Mouse (Mus musculus) limb, embryonic 14.5 days (tissue): Measurements from ENCODE around the gene Tnni1. TPM values are rescaled to one million over a fixed set of nuclear protein-coding genes. Genes with fewer than 3 reads are reported as not detected.

Source experiments
- ATAC-seq: fragments of 200-750 bp; cut with Nextera tagmentation; 2 replicates; pipeline ENCODE4 v1.8.0; 2017; ENCODE audit warnings: low read depth, moderate number of reproducible peaks, moderate TSS enrichment; ENCODE audit not compliant: low FRiP score
- DNase-seq: peaks from one replicate; pipeline ENCODE4 v3.0.0-alpha.2; 2015; ENCODE audit warnings: low spot score
- H3K27ac ChIP-seq: fragments of 300-500 bp; sonication (generic); replicated peaks from 2 replicates; pipeline ENCODE4 v1.5.1; 2014; ENCODE audit warnings: low read depth, mild to moderate bottlenecking, low read length, moderate library complexity, mixed read lengths
- H3K27me3 ChIP-seq: fragments of 300-500 bp; sonication (generic); 2 replicates; pipeline ENCODE4 v1.6.1; 2014; ENCODE audit warnings: low read length, mixed read lengths; ENCODE audit not compliant: control insufficient read depth, insufficient read depth
- H3K36me3 ChIP-seq: fragments of 300-500 bp; sonication (generic); 2 replicates; pipeline ENCODE4 v1.6.1; 2014; ENCODE audit warnings: mild to moderate bottlenecking, low read length, moderate library complexity, mixed read lengths; ENCODE audit not compliant: control insufficient read depth, insufficient read depth
- H3K4me1 ChIP-seq: fragments of 300-500 bp; sonication (generic); 2 replicates; pipeline ENCODE4 v1.6.1; 2014; ENCODE audit warnings: antibody characterized with exemption, low read length, mixed read lengths; ENCODE audit not compliant: control insufficient read depth, insufficient read depth
- H3K4me2 ChIP-seq: fragments of 300-500 bp; sonication (generic); replicated peaks from 2 replicates; pipeline ENCODE4 v1.6.1; 2014; ENCODE audit warnings: low read depth, mild to moderate bottlenecking, low read length, moderate library complexity; ENCODE audit not compliant: severe bottlenecking
- H3K4me3 ChIP-seq: fragments of 300-500 bp; sonication (generic); replicated peaks from 2 replicates; pipeline ENCODE4 v1.5.1; 2014; ENCODE audit warnings: low read length
- H3K9ac ChIP-seq: fragments of 300-500 bp; sonication (generic); 2 replicates; pipeline ENCODE4 v1.6.1; 2014; ENCODE audit warnings: mild to moderate bottlenecking, low read depth, low read length, moderate library complexity; ENCODE audit not compliant: severe bottlenecking
- H3K9me3 ChIP-seq: fragments of 300-500 bp; sonication (generic); 2 replicates; pipeline ENCODE4 v1.6.1; 2016; ENCODE audit warnings: low read length; ENCODE audit not compliant: control insufficient read depth
- POLR2A ChIP-seq: fragments of 200-500 bp; IDR thresholded peaks from 2 replicates; pipeline ENCODE4 v1.8.0; 2012; ENCODE audit warnings: inconsistent platforms, mild to moderate bottlenecking, moderate library complexity, borderline replicate concordance; ENCODE audit not compliant: insufficient read depth, insufficient read length; ENCODE audit errors: extremely low read depth
- WGBS: fragments of 180-500 bp; shearing (Covaris S2); extraction: QIAGEN DNeasy Blood & Tissue Kit; methylation state at CpG from one replicate; pipeline ENCODE4 v1.1.7; 2014; 5-methylcytosine and 5-hydroxymethylcytosine counted together
- polyA plus RNA-seq, 2 experiments: library from polyadenylated mRNA; depleted of rRNA in 1 of 2; stranded (reverse) in 1 of 2; unstranded in 1 of 2; fragments of >200 nt; fragmentation: Nextera tagmentation in 1 of 2; extraction: Ambion mirVana in 1 of 2; gene quantifications; 2 replicates each; pipeline versions ENCODE4 v1.2.1 to v1.2.3; 2012 to 2014

Gene Tnni1
- polyA plus RNA-seq, 2 experiments, result 357 to 419 TPM

DNA sequence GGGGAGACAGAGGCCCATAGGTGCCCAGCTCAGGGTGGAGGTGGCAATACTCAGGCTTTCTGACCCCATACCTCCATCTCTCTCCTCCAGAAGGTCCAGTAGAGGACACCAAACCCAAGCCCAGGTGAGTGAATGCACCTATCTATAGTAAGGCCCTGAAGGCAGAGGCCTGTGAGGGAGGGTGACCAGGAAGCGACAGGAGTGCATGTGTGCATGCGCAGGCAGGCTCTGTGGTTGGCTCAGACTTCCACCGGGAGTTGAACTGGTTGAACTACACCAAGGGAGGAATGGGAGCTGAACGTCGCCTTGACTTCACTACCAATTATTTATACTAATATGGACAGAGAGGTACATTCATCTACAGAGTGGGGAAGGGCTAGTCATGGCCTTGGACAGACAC is 67.4 kb downstream of the Tnni1 start:
- Histone ChIP-seq H3K27me3 (no peaks in the 10 kb centered on the region), H3K4me2 (no peak overlapping the region), H3K4me1 (no peaks in the 10 kb centered on the region), H3K4me3 (no peak overlapping the region), H3K9me3 (no peaks in the 10 kb centered on the region), H3K36me3 (no peaks in the 10 kb centered on the region), H3K9ac (no peak overlapping the region), H3K27ac (no peak overlapping the region)
- TF ChIP-seq POLR2A, result no peak
- ATAC-seq (no peak), DNase-seq (no peak)
- WGBS, result 76% methylated on average over 5 of the region's 5 CpGs

DNA sequence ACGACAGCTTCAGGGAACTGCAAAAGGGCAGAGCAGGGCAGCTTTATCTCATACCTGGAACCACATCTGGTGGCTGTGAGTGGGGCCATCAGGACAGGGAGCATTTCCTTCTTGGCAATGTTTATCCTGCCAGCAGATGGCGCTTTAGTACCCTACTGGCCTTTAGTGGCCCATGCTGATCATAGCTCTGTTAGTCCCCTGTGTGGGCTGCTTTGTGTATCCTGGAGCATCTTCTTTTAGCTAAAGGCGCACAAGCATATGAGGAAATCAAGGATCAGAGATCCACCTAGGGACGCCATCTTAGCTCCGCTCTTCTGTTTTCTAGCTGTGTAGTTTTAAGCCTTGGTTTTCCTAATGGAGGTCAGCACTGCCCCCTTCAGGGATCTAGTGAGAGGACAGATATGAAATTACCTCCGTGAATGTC is 67.9 kb downstream of the Tnni1 start:
- Histone ChIP-seq H3K4me2 (no peak overlapping the region), H3K27me3 (no peaks in the 10 kb centered on the region), H3K36me3 (no peaks in the 10 kb centered on the region), H3K4me3 (no peak overlapping the region), H3K27ac (no peak overlapping the region), H3K4me1 (no peaks in the 10 kb centered on the region), H3K9me3 (no peaks in the 10 kb centered on the region), H3K9ac (no peak overlapping the region)
- ATAC-seq (no peak), DNase-seq (no peak)
- no peak for TF ChIP-seq POLR2A
- 29% methylated on average over 6 of the region's 6 CpGs for WGBS

DNA sequence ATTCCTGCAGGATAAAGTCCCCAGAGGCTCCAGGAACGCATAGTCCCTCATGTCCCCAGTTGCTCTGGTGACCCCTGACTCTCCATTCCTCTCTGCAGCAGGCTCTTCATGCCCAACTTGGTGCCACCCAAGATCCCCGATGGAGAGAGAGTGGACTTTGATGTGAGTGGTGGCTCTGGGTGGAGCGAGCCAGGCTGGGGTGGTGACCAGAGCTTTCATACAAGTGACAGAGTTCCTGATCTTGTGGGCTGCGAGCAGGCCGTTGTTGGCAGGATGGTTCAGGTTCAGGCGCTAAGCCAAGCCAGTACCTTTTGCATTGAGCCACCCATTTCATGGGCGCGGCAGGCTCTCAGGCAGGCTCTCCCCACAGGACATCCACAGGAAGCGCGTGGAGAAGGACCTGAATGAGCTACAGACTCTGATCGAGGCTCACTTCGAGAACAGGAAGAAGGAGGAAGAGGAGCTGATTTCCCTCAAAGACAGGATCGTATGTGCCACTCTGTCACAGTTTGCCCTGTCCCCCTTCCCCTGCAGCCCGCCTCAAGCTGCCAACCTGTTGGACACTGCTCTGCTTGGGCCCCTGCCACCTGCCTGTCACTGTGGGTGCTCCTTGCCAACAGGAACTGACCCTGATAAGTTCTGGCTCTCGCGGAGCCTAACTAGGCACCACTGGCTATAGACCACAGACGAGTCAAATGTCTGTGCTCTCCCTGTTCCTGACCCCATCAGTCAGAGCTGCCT is 68.5 kb downstream of the Tnni1 start:
- no peak for TF ChIP-seq POLR2A

DNA sequence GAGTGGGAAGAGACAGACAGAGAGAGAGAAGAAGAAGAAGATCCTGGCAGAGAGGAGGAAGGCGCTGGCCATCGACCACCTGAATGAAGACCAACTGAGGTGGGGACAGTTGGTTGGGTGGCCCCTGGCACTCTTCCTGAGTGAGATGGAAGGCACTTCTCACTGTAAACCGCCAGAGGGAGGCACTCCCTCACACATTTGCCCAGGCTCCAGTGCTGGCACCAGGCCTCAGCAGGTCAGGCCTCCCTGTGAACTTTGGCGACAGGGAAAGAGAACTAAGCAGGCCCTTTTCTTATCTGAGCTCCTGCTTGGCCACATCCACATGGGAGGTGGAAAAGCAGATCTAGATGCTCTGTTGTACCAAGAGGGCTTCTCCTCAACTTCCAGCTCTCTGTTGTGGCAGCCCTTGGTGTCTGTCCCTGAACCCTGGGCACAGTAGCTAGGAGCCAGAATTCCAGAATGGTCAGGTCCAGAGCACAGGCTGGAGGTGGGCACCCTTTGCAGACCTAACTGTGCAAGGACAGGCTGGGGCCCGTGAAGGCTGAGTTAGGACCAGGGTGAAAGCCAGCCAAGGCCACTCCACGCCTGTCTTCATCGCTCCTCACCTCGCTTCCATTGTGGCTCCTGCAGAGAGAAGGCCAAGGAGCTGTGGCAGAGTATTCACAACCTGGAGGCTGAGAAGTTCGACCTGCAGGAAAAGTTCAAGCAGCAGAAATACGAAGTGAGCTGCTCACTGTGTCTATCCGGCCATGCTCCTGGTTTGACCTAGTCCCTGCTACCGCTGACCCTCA is 71.7 kb downstream of the Tnni1 start:
- Histone ChIP-seq H3K27ac (no peak overlapping the region), H3K36me3 (no peaks in the 10 kb centered on the region), H3K4me2 (no peak overlapping the region), H3K9ac (no peak overlapping the region), H3K9me3 (no peaks in the 10 kb centered on the region), H3K4me3 (no peak overlapping the region), H3K4me1 (0 out of 2 replicates have a peak, but pooled peaks cover 3% of the 10 kb centered on the region), H3K27me3 (no peaks in the 10 kb centered on the region)
- no peak for ATAC-seq
- no peak for DNase-seq
- WGBS, result 71% methylated on average over 12 of the region's 12 CpGs
- TF ChIP-seq POLR2A, result no peak

More for the DNA sequence above, 68.5 kb downstream of the Tnni1 start:
- Histone ChIP-seq H3K27ac (no peak overlapping the region), H3K27me3 (no peaks in the 10 kb centered on the region), H3K9ac (no peak overlapping the region), H3K36me3 (no peaks in the 10 kb centered on the region), H3K9me3 (no peaks in the 10 kb centered on the region), H3K4me1 (0 out of 2 replicates have a peak, but pooled peaks cover 3% of the 10 kb centered on the region), H3K4me2 (no peak overlapping the region), H3K4me3 (no peak overlapping the region)
- ATAC-seq, result no peak
- no peak for DNase-seq
- 85% methylated on average over 17 of the region's 17 CpGs for WGBS

DNA sequence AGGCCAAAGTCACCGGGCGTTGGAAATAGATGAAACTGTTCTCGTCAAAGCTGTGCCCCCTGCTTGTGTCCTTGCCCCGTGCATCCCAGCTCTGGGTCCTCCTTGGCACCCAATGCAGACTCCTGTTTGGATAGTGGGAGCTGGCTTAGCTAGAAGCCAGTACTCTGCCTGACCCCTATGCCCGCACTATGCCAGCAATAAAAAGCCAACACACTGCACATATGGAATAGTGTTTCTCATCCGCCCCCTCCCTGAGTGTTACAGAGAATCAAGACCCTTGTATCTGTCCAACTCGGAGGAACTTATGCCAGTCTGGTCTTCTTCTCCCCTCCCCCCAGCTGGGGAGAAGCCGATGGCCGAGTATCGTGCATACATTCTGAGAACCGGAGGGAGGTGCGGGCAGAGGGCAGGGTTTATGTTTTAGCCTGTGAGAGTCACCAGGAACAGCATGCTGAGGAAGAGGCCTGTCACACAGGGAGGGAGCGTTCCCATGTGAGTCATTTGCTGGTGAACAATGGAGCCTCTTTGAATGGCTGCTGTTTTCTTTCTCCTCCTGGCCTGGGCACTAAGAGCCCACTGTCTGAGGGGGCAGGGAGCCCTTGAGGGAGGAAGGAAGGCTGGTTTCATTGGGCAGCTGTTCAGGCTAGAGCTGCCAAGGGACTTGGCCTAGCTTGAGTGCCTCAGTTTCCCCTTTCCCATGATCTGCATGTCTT is 73.0 kb downstream of the Tnni1 start:
- Histone ChIP-seq H3K36me3 (no peaks in the 10 kb centered on the region), H3K27me3 (no peaks in the 10 kb centered on the region), H3K9me3 (no peaks in the 10 kb centered on the region), H3K4me1 (0 out of 2 replicates have a peak, but pooled peaks cover 3% of the 10 kb centered on the region), H3K9ac (no peak overlapping the region), H3K4me3 (no peak overlapping the region), H3K27ac (no peak overlapping the region), H3K4me2 (no peak overlapping the region)
- DNase-seq, result no peak
- ATAC-seq, result no peak
- no peak for TF ChIP-seq POLR2A
- whole genome bisulfite sequencing, result 74% methylated on average over 13 of the region's 13 CpGs
